Mouse (Mus musculus) bone marrow, adult 2 months (tissue): Measurements from ENCODE around the gene Cfap161.

Source experiments
- CTCF ChIP-seq: fragments of 200-500 bp; IDR thresholded peaks from 2 replicates; pipeline ENCODE4 v1.5.1; 2011; ENCODE audit warnings: low read length, control low read depth; ENCODE audit not compliant: control insufficient read depth, insufficient read depth
- POLR2A ChIP-seq: fragments of 200-500 bp; IDR thresholded peaks from 2 replicates; pipeline ENCODE4 v1.6.1; 2011; ENCODE audit warnings: low read depth, mild to moderate bottlenecking, control low read depth, low read length, borderline replicate concordance; ENCODE audit not compliant: control insufficient read depth

GRCm38 (mm10) chr7:83734246-83734645 lies 60.4 kb downstream of the Cfap161 start:
- TF ChIP-seq POLR2A (no peak), CTCF (no peak)
